Mouse (Mus musculus): ENCODE measurements at regions not wholly inside any gene's neighbourhood (a gene's known extent, or its start where the extent isn't known, plus 50 kb on each side); places are given as distances from the start of the nearest gene placed in this dataset.

GRCm38 (mm10) chr1:184279263-184279662 is 245.2 kb upstream of the 1700056E22Rik start:
- DNase-seq = no peak

- DNase-seq = no peak
These were observed 242.9 kb upstream of the 1700056E22Rik start for GRCm38 (mm10) chr1:184277001-184277400.

- no peak for DNase-seq
These were observed 241.8 kb upstream of the 1700056E22Rik start for GRCm38 (mm10) chr1:184275877-184276276.

GRCm38 (mm10) chr1:184275396-184275795 is 241.3 kb upstream of the 1700056E22Rik start:
- DNase-seq = no peak

- no peak for DNase-seq
These were observed 240.6 kb upstream of the 1700056E22Rik start for GRCm38 (mm10) chr1:184274704-184275103.

- DNase-seq = no peak
These were observed 239.6 kb upstream of the 1700056E22Rik start for GRCm38 (mm10) chr1:184273722-184274121.

GRCm38 (mm10) chr1:184271254-184271653 is 237.2 kb upstream of the 1700056E22Rik start:
- DNase-seq = no peak

- peak; percentile 10 to 21 for DNase-seq
These were observed 231.9 kb upstream of the 1700056E22Rik start for GRCm38 (mm10) chr1:184266051-184266450.

- DNase-seq = peak in 1 of 2 experiments; percentile 9
These were observed 228.9 kb upstream of the 1700056E22Rik start for GRCm38 (mm10) chr1:184262975-184263374.

GRCm38 (mm10) chr1:184261385-184261727 is 227.3 kb upstream of the 1700056E22Rik start:
- DNase-seq = no peak

- DNase-seq = peak in 1 of 2 experiments; percentile 6
These were observed 226.8 kb upstream of the 1700056E22Rik start for GRCm38 (mm10) chr1:184260722-184261384.

- DNase-seq = no peak
These were observed 225.8 kb upstream of the 1700056E22Rik start for GRCm38 (mm10) chr1:184259853-184260252.

- DNase-seq = no peak
These were observed 223.3 kb upstream of the 1700056E22Rik start for GRCm38 (mm10) chr1:184257356-184257755.

- no peak for DNase-seq
These were observed 220.8 kb upstream of the 1700056E22Rik start for GRCm38 (mm10) chr1:184254951-184255350.

- DNase-seq = no peak
These were observed 210.8 kb upstream of the 1700056E22Rik start for GRCm38 (mm10) chr1:184244730-184245488.

- no peak for DNase-seq
These were observed 210.2 kb upstream of the 1700056E22Rik start for GRCm38 (mm10) chr1:184244296-184244695.

GRCm38 (mm10) chr1:184241846-184242245 is 207.7 kb upstream of the 1700056E22Rik start:
- no peak for DNase-seq

- peak; percentile 23 to 44 for DNase-seq
These were observed 201.3 kb upstream of the 1700056E22Rik start for GRCm38 (mm10) chr1:184235131-184235983.

- DNase-seq = no peak
These were observed 200.4 kb upstream of the 1700056E22Rik start for GRCm38 (mm10) chr1:184234320-184234988.

- no peak for DNase-seq
These were observed 199.7 kb upstream of the 1700056E22Rik start for GRCm38 (mm10) chr1:184233741-184234255.

- DNase-seq = no peak
These were observed 188.2 kb upstream of the 1700056E22Rik start for GRCm38 (mm10) chr1:184222326-184222725.

- DNase-seq = no peak
These were observed 187.7 kb upstream of the 1700056E22Rik start for GRCm38 (mm10) chr1:184221792-184222191.

Measured in thymus, adult 18-20 months (tissue).